Mouse (Mus musculus): ENCODE results near the gene Adcy5. TPM values are rescaled to one million over a fixed set of nuclear protein-coding genes. Genes with fewer than 3 reads are reported as not detected.

The Adcy5 gene
- total and polyA plus RNA-seq, 2 experiments, result 0.46 to 1.6 TPM

DNA sequence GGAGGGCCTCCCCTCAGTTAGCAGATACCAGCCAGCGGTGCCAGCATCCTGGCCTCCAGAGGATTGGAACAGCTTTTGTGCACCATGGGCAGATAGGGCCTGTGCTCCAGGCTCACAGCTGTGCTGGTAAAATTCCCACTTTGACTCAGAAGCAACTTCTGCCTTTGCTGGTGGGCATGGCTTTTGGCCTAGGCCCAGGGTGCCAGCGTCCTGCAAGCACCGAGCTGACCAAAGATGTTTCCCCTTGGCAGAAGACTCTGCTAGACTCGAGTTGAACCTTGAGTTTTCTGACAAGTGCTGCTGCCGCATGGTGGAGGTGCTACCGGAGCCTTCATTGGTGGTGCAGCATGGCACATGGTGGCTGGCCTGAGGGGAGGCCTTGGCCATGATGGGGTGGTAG is 149.0 kb downstream of the Adcy5 start:
- DNase-seq (ENCODE audit: extremely low read depth, low read depth, low spot score), result no peak
- H3K4me3 ChIP-seq (ENCODE audit: insufficient read depth, low read depth, low read length), result no peak overlapping the region
- TF ChIP-seq CTCF (IDR thresholded peaks at IDR 0.05; ENCODE audit: low read depth, low read length) (no peak), POLR2A (IDR thresholded peaks at IDR 0.05; ENCODE audit: extremely low read depth, insufficient read depth, low read length) (no peak)
- no peaks in the 10 kb centered on the region for H3K36me3 ChIP-seq (ENCODE audit: control insufficient read depth, insufficient read depth, low read length)
- H3K27me3 ChIP-seq (ENCODE audit: control insufficient read depth, insufficient read depth, low read length), result no peaks in the 10 kb centered on the region
- H3K79me2 ChIP-seq (ENCODE audit: control insufficient read depth, insufficient read depth, low read length), result no peaks in the 10 kb centered on the region
- H3K4me1 ChIP-seq (ENCODE audit: control insufficient read depth, insufficient read depth, low read length), result peaks cover 3% of the 10 kb centered on the region
- WGBS, result 93% methylated on average over 6 of the region's 6 CpGs
- no peak overlapping the region for H3K9ac ChIP-seq (ENCODE audit: low read depth, low read length)
- H3K27ac ChIP-seq (replicated peaks; ENCODE audit: insufficient read depth, low read depth, low read length), result no peak overlapping the region

DNA sequence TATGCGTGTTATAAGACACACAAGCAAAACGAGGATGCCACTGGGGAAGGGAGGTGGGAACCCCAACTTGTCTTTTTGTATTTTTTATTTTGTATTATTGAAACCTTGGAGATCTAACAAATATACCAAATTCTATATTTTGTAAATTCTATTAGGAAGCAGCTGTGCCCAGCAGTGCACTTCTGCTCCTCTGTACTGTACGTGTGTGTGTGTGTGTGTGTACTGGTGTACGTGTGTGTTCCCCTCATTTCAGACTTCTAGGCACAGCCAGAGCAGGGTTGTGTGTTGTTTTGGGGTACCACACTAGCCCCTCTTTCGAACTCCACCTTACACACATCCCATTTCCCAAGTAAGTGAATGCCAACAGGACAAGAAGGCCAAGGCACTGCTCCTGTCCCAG is 149.7 kb downstream of the Adcy5 start:
- Histone ChIP-seq H3K4me3 (ENCODE audit: insufficient read depth, low read depth, low read length) (no peak overlapping the region), H3K9ac (ENCODE audit: low read depth, low read length) (no peak overlapping the region), H3K27ac (replicated peaks; ENCODE audit: insufficient read depth, low read depth, low read length) (no peak overlapping the region), H3K4me1 (ENCODE audit: control insufficient read depth, insufficient read depth, low read length) (peaks cover 9% of the 10 kb centered on the region), H3K27me3 (ENCODE audit: control insufficient read depth, insufficient read depth, low read length) (no peaks in the 10 kb centered on the region), H3K79me2 (ENCODE audit: control insufficient read depth, insufficient read depth, low read length) (no peaks in the 10 kb centered on the region), H3K36me3 (ENCODE audit: control insufficient read depth, insufficient read depth, low read length) (no peaks in the 10 kb centered on the region)
- no peak for DNase-seq (ENCODE audit: extremely low read depth, low read depth, low spot score)
- 93% methylated on average over 5 of the region's 5 CpGs for WGBS
- TF ChIP-seq CTCF (IDR thresholded peaks at IDR 0.05; ENCODE audit: low read depth, low read length), result no peak
- TF ChIP-seq POLR2A (IDR thresholded peaks at IDR 0.05; ENCODE audit: extremely low read depth, insufficient read depth, low read length), result no peak

DNA sequence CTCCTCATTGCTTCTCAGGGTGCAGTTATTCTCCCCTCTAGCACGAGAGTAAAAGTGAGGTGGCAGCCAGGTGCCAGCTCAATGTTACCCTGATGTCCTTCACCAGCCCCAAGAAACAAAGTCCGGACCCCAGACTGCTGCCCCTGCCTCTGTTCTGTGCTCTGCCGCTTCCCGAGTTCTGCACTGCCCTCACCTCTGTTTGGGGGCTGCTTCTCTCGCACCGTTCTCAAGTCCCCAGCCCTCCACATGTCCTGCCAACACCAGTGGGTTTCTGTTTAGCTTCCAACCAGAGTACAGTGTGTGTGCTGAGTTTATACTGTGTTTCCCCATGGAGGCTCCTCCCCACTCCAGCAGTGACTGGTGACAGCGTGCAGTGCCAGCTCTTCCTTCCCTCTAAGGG is 150.5 kb downstream of the Adcy5 start:
- TF ChIP-seq CTCF (IDR thresholded peaks at IDR 0.05; ENCODE audit: low read depth, low read length), result no peak
- TF ChIP-seq POLR2A (IDR thresholded peaks at IDR 0.05; ENCODE audit: extremely low read depth, insufficient read depth, low read length), result no peak
- peaks cover 16% of the 10 kb centered on the region for H3K4me1 ChIP-seq (ENCODE audit: control insufficient read depth, insufficient read depth, low read length)
- no peak overlapping the region for H3K27ac ChIP-seq (replicated peaks; ENCODE audit: insufficient read depth, low read depth, low read length)
- no peak overlapping the region for H3K4me3 ChIP-seq (ENCODE audit: insufficient read depth, low read depth, low read length)
- 92% methylated on average over 7 of the region's 7 CpGs for WGBS
- H3K27me3 ChIP-seq (ENCODE audit: control insufficient read depth, insufficient read depth, low read length), result no peaks in the 10 kb centered on the region
- H3K9ac ChIP-seq (ENCODE audit: low read depth, low read length), result no peak overlapping the region
- H3K36me3 ChIP-seq (ENCODE audit: control insufficient read depth, insufficient read depth, low read length), result no peaks in the 10 kb centered on the region
- H3K79me2 ChIP-seq (ENCODE audit: control insufficient read depth, insufficient read depth, low read length), result no peaks in the 10 kb centered on the region
- no peak for DNase-seq (ENCODE audit: extremely low read depth, low read depth, low spot score)

DNA sequence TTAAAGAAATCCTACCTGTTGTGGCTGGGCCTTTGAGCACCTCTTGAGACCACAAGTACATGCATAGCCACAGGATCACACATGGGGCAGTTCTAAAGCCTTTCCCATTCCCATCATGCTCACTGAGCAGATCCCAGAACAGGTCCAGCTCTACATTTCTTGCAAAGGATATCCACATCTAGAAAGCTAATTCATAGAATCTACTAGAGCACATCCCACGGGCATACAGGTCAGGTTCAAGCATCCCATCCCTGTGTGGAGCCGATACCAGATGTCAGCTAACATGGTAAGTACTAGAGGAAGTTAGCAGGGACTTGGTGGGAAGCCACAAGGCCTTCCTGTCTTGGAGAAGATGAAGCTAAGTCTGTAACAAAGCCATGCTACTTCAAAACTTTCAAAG is 152.0 kb downstream of the Adcy5 start:
- H3K27ac ChIP-seq (replicated peaks; ENCODE audit: insufficient read depth, low read depth, low read length), result no peak overlapping the region
- no peaks in the 10 kb centered on the region for H3K79me2 ChIP-seq (ENCODE audit: control insufficient read depth, insufficient read depth, low read length)
- no peak overlapping the region for H3K9ac ChIP-seq (ENCODE audit: low read depth, low read length)
- no peak for DNase-seq (ENCODE audit: extremely low read depth, low read depth, low spot score)
- H3K36me3 ChIP-seq (ENCODE audit: control insufficient read depth, insufficient read depth, low read length), result no peaks in the 10 kb centered on the region
- TF ChIP-seq POLR2A (IDR thresholded peaks at IDR 0.05; ENCODE audit: extremely low read depth, insufficient read depth, low read length) (no peak), CTCF (IDR thresholded peaks at IDR 0.05; ENCODE audit: low read depth, low read length) (no peak)
- WGBS, result 93% methylated on average over 2 of the region's 2 CpGs
- no peaks in the 10 kb centered on the region for H3K27me3 ChIP-seq (ENCODE audit: control insufficient read depth, insufficient read depth, low read length)
- no peak overlapping the region for H3K4me3 ChIP-seq (ENCODE audit: insufficient read depth, low read depth, low read length)
- peaks cover 24% of the 10 kb centered on the region for H3K4me1 ChIP-seq (ENCODE audit: control insufficient read depth, insufficient read depth, low read length)

DNA sequence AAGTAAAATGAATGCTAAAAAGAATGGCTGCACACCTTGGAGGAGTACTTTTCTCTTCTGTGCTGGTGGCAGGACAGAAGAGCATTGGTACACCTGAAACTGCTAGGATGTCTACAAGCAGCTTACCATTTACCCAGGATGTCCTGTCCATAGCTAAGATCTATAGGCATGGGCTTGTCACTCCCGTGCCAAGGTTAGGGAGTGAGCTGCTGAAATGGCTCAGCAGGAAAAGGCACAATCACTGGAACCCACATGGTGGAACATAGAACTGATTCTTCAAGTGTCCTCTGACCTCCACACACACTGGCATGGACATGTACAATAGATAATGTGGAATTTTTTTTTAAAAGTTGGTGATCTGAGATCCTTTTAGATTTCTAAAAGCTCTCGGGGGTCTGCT is 152.7 kb downstream of the Adcy5 start:
- Histone ChIP-seq H3K27me3 (ENCODE audit: control insufficient read depth, insufficient read depth, low read length) (no peaks in the 10 kb centered on the region), H3K4me1 (ENCODE audit: control insufficient read depth, insufficient read depth, low read length) (peaks cover 26% of the 10 kb centered on the region)

DNA sequence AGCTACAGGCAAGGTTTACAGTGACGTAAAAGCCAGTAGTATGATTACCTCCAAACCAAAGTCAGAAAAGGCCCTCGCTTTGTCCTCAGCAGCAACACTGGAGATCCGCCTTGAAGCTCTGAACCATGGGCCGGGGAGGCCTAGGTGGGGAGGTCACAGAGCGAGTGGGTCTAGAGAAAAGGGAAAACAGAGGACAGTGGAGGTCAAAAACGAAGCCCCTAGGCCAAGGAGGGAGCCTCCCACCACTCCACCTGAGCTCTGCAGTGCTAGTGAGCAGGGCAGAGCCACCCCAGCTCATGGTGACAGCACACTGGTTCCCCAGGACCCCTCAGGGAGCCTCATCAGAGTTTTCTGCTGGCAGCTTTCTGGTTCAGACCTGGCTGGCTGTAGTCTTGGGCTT is 153.3 kb downstream of the Adcy5 start:
- Histone ChIP-seq H3K36me3 (ENCODE audit: control insufficient read depth, insufficient read depth, low read length) (peaks cover 2% of the 10 kb centered on the region; the same call in 1 of the 2 replicates), H3K4me3 (ENCODE audit: insufficient read depth, low read depth, low read length) (no peak overlapping the region), H3K9ac (ENCODE audit: low read depth, low read length) (no peak overlapping the region), H3K79me2 (ENCODE audit: control insufficient read depth, insufficient read depth, low read length) (no peaks in the 10 kb centered on the region), H3K27me3 (ENCODE audit: control insufficient read depth, insufficient read depth, low read length) (no peaks in the 10 kb centered on the region), H3K27ac (replicated peaks; ENCODE audit: insufficient read depth, low read depth, low read length) (no peak overlapping the region), H3K4me1 (ENCODE audit: control insufficient read depth, insufficient read depth, low read length) (peaks cover 26% of the 10 kb centered on the region)
- 93% methylated on average over 6 of the region's 6 CpGs for WGBS
- no peak for DNase-seq (ENCODE audit: extremely low read depth, low read depth, low spot score)
- TF ChIP-seq CTCF (IDR thresholded peaks at IDR 0.05; ENCODE audit: low read depth, low read length) (no peak), POLR2A (IDR thresholded peaks at IDR 0.05; ENCODE audit: extremely low read depth, insufficient read depth, low read length) (no peak)

More for the DNA sequence above, 152.7 kb downstream of the Adcy5 start:
- Histone ChIP-seq H3K27ac (replicated peaks; ENCODE audit: insufficient read depth, low read depth, low read length) (no peak overlapping the region), H3K36me3 (ENCODE audit: control insufficient read depth, insufficient read depth, low read length) (no peaks in the 10 kb centered on the region), H3K4me3 (ENCODE audit: insufficient read depth, low read depth, low read length) (no peak overlapping the region), H3K9ac (ENCODE audit: low read depth, low read length) (no peak overlapping the region), H3K79me2 (ENCODE audit: control insufficient read depth, insufficient read depth, low read length) (no peaks in the 10 kb centered on the region)
- WGBS, result 90% methylated on average over 2 of the region's 2 CpGs
- no peak for DNase-seq (ENCODE audit: extremely low read depth, low read depth, low spot score)
- no peak for TF ChIP-seq POLR2A (IDR thresholded peaks at IDR 0.05; ENCODE audit: extremely low read depth, insufficient read depth, low read length)

All from liver, adult 2 months (tissue).